Mouse (Mus musculus): ENCODE results near the gene Copg2.
A peak's percentile ranks its signal among the peaks of the same experiment; 100 is the strongest.

Copg2 gene

GRCm38 (mm10) chr6:30896195-30896985, at the start of gene Copg2:
Gene Copg2, minus strand, starts transcription at chr6:30896794.
- no peaks in the 10 kb centered on the region for H3K9me3 ChIP-seq (ENCODE audit: low read length)
- no peaks in the 10 kb centered on the region for H3K36me3 ChIP-seq (ENCODE audit: insufficient read depth, low read length)
- no peaks in the 10 kb centered on the region for H3K27me3 ChIP-seq (ENCODE audit: insufficient read depth, low read length)
- peaks cover 16% of the 10 kb centered on the region for H3K4me1 ChIP-seq (replicated peaks; ENCODE audit: low read depth, low read length)
- H3K4me3 ChIP-seq (replicated peaks; ENCODE audit: low read length), result peak within 1 kb of the TSS; percentile 87
- TF ChIP-seq CTCF (conservative IDR thresholded peaks at IDR 0.05; ENCODE audit: low read length) (no peak), POU5F1 (IDR thresholded peaks at IDR 0.05; ENCODE audit: borderline replicate concordance, low read length) (no peak), NANOG (IDR thresholded peaks at IDR 0.05; ENCODE audit: borderline replicate concordance, low read length) (no peak)

- TF ChIP-seq NANOG (IDR thresholded peaks at IDR 0.05; ENCODE audit: borderline replicate concordance, low read length), result no peak
- TF ChIP-seq CTCF (conservative IDR thresholded peaks at IDR 0.05; ENCODE audit: low read length), result no peak
- no peak for TF ChIP-seq POU5F1 (IDR thresholded peaks at IDR 0.05; ENCODE audit: borderline replicate concordance, low read length)
- no peaks in the 10 kb centered on the region for H3K36me3 ChIP-seq (ENCODE audit: insufficient read depth, low read length)
- no peaks in the 10 kb centered on the region for H3K4me1 ChIP-seq (replicated peaks; ENCODE audit: low read depth, low read length)
- H3K9me3 ChIP-seq (ENCODE audit: low read length), result peaks cover 9% of the 10 kb centered on the region
- H3K4me3 ChIP-seq (replicated peaks; ENCODE audit: low read length), result no peak overlapping the region
- 0 out of 2 replicates have a peak, but pooled peaks cover 9% of the 10 kb centered on the region for H3K27me3 ChIP-seq (ENCODE audit: insufficient read depth, low read length)
Measured at GRCm38 (mm10) chr6:30939264-30939663, 42.7 kb upstream of the Copg2 start.

- 0 out of 2 replicates have a peak, but pooled peaks cover 10% of the 10 kb centered on the region for H3K4me1 ChIP-seq (replicated peaks; ENCODE audit: low read depth, low read length)
- 0 out of 2 replicates have a peak, but pooled peaks have one; percentile 18 for TF ChIP-seq CTCF (conservative IDR thresholded peaks at IDR 0.05; ENCODE audit: low read length)
- TF ChIP-seq NANOG (IDR thresholded peaks at IDR 0.05; ENCODE audit: borderline replicate concordance, low read length), result no peak
- no peak overlapping the region for H3K4me3 ChIP-seq (replicated peaks; ENCODE audit: low read length)
- peaks cover 10% of the 10 kb centered on the region for H3K27me3 ChIP-seq (ENCODE audit: insufficient read depth, low read length)
- H3K36me3 ChIP-seq (ENCODE audit: insufficient read depth, low read length), result no peaks in the 10 kb centered on the region
- H3K9me3 ChIP-seq (ENCODE audit: low read length), result peaks cover 4% of the 10 kb centered on the region; the same call in 1 of the 2 replicates
Measured at GRCm38 (mm10) chr6:30922821-30923220, 26.2 kb upstream of the Copg2 start.

- Histone ChIP-seq H3K9me3 (ENCODE audit: low read length) (peaks cover 4% of the 10 kb centered on the region; the same call in 1 of the 2 replicates), H3K36me3 (ENCODE audit: insufficient read depth, low read length) (no peaks in the 10 kb centered on the region), H3K4me3 (replicated peaks; ENCODE audit: low read length) (no peak overlapping the region), H3K27me3 (ENCODE audit: insufficient read depth, low read length) (peaks cover 10% of the 10 kb centered on the region), H3K4me1 (replicated peaks; ENCODE audit: low read depth, low read length) (0 out of 2 replicates have a peak, but pooled peaks cover 10% of the 10 kb centered on the region)
- no peak for TF ChIP-seq NANOG (IDR thresholded peaks at IDR 0.05; ENCODE audit: borderline replicate concordance, low read length)
- no peak for TF ChIP-seq POU5F1 (IDR thresholded peaks at IDR 0.05; ENCODE audit: borderline replicate concordance, low read length)
- TF ChIP-seq CTCF (conservative IDR thresholded peaks at IDR 0.05; ENCODE audit: low read length), result no peak
Measured at GRCm38 (mm10) chr6:30921826-30922225, 25.2 kb upstream of the Copg2 start.

GRCm38 (mm10) chr6:30920834-30921675, 24.5 kb upstream of the Copg2 start:
- H3K4me3 ChIP-seq (replicated peaks; ENCODE audit: low read length), result no peak overlapping the region
- TF ChIP-seq CTCF (conservative IDR thresholded peaks at IDR 0.05; ENCODE audit: low read length) (no peak), POU5F1 (IDR thresholded peaks at IDR 0.05; ENCODE audit: borderline replicate concordance, low read length) (no peak), NANOG (IDR thresholded peaks at IDR 0.05; ENCODE audit: borderline replicate concordance, low read length) (no peak)

GRCm38 (mm10) chr6:30915473-30915872, 18.9 kb upstream of the Copg2 start, which contains the start of gene Tsga13:
Gene Tsga13, minus strand, starts transcription at chr6:30915573.
- Histone ChIP-seq H3K9me3 (ENCODE audit: low read length) (no peaks in the 10 kb centered on the region), H3K4me3 (replicated peaks; ENCODE audit: low read length) (no peak within 1 kb of the TSS), H3K4me1 (replicated peaks; ENCODE audit: low read depth, low read length) (0 out of 2 replicates have a peak, but pooled peaks cover 5% of the 10 kb centered on the region), H3K36me3 (ENCODE audit: insufficient read depth, low read length) (no peaks in the 10 kb centered on the region), H3K27me3 (ENCODE audit: insufficient read depth, low read length) (peaks cover 3% of the 10 kb centered on the region; the same call in 1 of the 2 replicates)
- TF ChIP-seq POU5F1 (IDR thresholded peaks at IDR 0.05; ENCODE audit: borderline replicate concordance, low read length), result no peak
- TF ChIP-seq NANOG (IDR thresholded peaks at IDR 0.05; ENCODE audit: borderline replicate concordance, low read length), result no peak
- no peak for TF ChIP-seq CTCF (conservative IDR thresholded peaks at IDR 0.05; ENCODE audit: low read length)

More at GRCm38 (mm10) chr6:30920834-30921675, 24.5 kb upstream of the Copg2 start:
- Histone ChIP-seq H3K36me3 (ENCODE audit: insufficient read depth, low read length) (no peaks in the 10 kb centered on the region), H3K27me3 (ENCODE audit: insufficient read depth, low read length) (peaks cover 11% of the 10 kb centered on the region), H3K4me1 (replicated peaks; ENCODE audit: low read depth, low read length) (0 out of 2 replicates have a peak, but pooled peaks cover 10% of the 10 kb centered on the region), H3K9me3 (ENCODE audit: low read length) (peaks cover 4% of the 10 kb centered on the region; the same call in 1 of the 2 replicates)

- no peaks in the 10 kb centered on the region for H3K36me3 ChIP-seq (ENCODE audit: insufficient read depth, low read length)
- H3K4me1 ChIP-seq (replicated peaks; ENCODE audit: low read depth, low read length), result no peaks in the 10 kb centered on the region
- no peak for TF ChIP-seq NANOG (IDR thresholded peaks at IDR 0.05; ENCODE audit: borderline replicate concordance, low read length)
- no peak for TF ChIP-seq POU5F1 (IDR thresholded peaks at IDR 0.05; ENCODE audit: borderline replicate concordance, low read length)
- TF ChIP-seq CTCF (conservative IDR thresholded peaks at IDR 0.05; ENCODE audit: low read length), result no peak
- H3K27me3 ChIP-seq (ENCODE audit: insufficient read depth, low read length), result peaks cover 3% of the 10 kb centered on the region
- H3K4me3 ChIP-seq (replicated peaks; ENCODE audit: low read length), result no peak overlapping the region
- H3K9me3 ChIP-seq (ENCODE audit: low read length), result no peaks in the 10 kb centered on the region
Measured at GRCm38 (mm10) chr6:30907970-30908369, 11.4 kb upstream of the Copg2 start.

GRCm38 (mm10) chr6:30904911-30905310, 8.3 kb upstream of the Copg2 start:
- Histone ChIP-seq H3K27me3 (ENCODE audit: insufficient read depth, low read length) (peaks cover 3% of the 10 kb centered on the region), H3K4me3 (replicated peaks; ENCODE audit: low read length) (no peak overlapping the region), H3K9me3 (ENCODE audit: low read length) (no peaks in the 10 kb centered on the region), H3K4me1 (replicated peaks; ENCODE audit: low read depth, low read length) (no peaks in the 10 kb centered on the region), H3K36me3 (ENCODE audit: insufficient read depth, low read length) (no peaks in the 10 kb centered on the region)
- TF ChIP-seq NANOG (IDR thresholded peaks at IDR 0.05; ENCODE audit: borderline replicate concordance, low read length) (no peak), POU5F1 (IDR thresholded peaks at IDR 0.05; ENCODE audit: borderline replicate concordance, low read length) (no peak), CTCF (conservative IDR thresholded peaks at IDR 0.05; ENCODE audit: low read length) (no peak)

All from E14TG2a.4 (cell line).